Mouse (Mus musculus): ENCODE measurements at regions not wholly inside any gene's neighbourhood (a gene's known extent, or its start where the extent isn't known, plus 50 kb on each side); places are given as distances from the start of the nearest gene placed in this dataset.

- TF ChIP-seq POLR2A (IDR thresholded peaks at IDR 0.05; ENCODE audit: borderline replicate concordance, extremely low read depth, insufficient read depth, insufficient read length): no peak
These were observed 149.9 kb upstream of the Sox11 start for GRCm38 (mm10) chr12:27492270-27492669.

GRCm38 (mm10) chr12:27481230-27481629 is 138.9 kb upstream of the Sox11 start:
- H3K9me3 ChIP-seq (ENCODE audit: control insufficient read depth, low read length): no peaks in the 10 kb centered on the region
- H3K4me2 ChIP-seq (replicated peaks; ENCODE audit: low read depth, low read length, severe bottlenecking): no peak overlapping the region
- TF ChIP-seq POLR2A (IDR thresholded peaks at IDR 0.05; ENCODE audit: borderline replicate concordance, extremely low read depth, insufficient read depth, insufficient read length): no peak
- no peak for ATAC-seq (ENCODE audit: low FRiP score, low read depth)
- no peaks in the 10 kb centered on the region for H3K36me3 ChIP-seq (ENCODE audit: control insufficient read depth, insufficient read depth, low read length)
- DNase-seq (ENCODE audit: low spot score): no peak
- H3K27ac ChIP-seq (replicated peaks; ENCODE audit: low read depth, low read length): no peak overlapping the region
- H3K4me1 ChIP-seq (ENCODE audit: control insufficient read depth, insufficient read depth, low read length): peaks cover 5% of the 10 kb centered on the region; the same call in 1 of the 2 replicates
- H3K27me3 ChIP-seq (ENCODE audit: control insufficient read depth, insufficient read depth, low read length): no peaks in the 10 kb centered on the region
- H3K4me3 ChIP-seq (replicated peaks; ENCODE audit: low read length): no peak overlapping the region
- H3K9ac ChIP-seq (ENCODE audit: low read depth, low read length, severe bottlenecking): no peak overlapping the region

More at GRCm38 (mm10) chr12:27492270-27492669, 149.9 kb upstream of the Sox11 start:
- Histone ChIP-seq H3K9me3 (ENCODE audit: control insufficient read depth, low read length) (no peaks in the 10 kb centered on the region), H3K4me2 (replicated peaks; ENCODE audit: low read depth, low read length, severe bottlenecking) (no peak overlapping the region), H3K4me1 (ENCODE audit: control insufficient read depth, insufficient read depth, low read length) (peaks cover 5% of the 10 kb centered on the region; the same call in 1 of the 2 replicates), H3K27ac (replicated peaks; ENCODE audit: low read depth, low read length) (no peak overlapping the region), H3K9ac (ENCODE audit: low read depth, low read length, severe bottlenecking) (no peak overlapping the region), H3K4me3 (replicated peaks; ENCODE audit: low read length) (no peak overlapping the region), H3K36me3 (ENCODE audit: control insufficient read depth, insufficient read depth, low read length) (no peaks in the 10 kb centered on the region), H3K27me3 (ENCODE audit: control insufficient read depth, insufficient read depth, low read length) (no peaks in the 10 kb centered on the region)
- ATAC-seq (ENCODE audit: low FRiP score, low read depth) (no peak), DNase-seq (ENCODE audit: low spot score) (no peak)
- WGBS: 12% methylated on average over 2 of the region's 2 CpGs

- H3K9me3 ChIP-seq (ENCODE audit: control insufficient read depth, low read length): no peaks in the 10 kb centered on the region
- 86% methylated on average over 7 of the region's 7 CpGs for WGBS
- ATAC-seq (ENCODE audit: low FRiP score, low read depth) (no peak), DNase-seq (ENCODE audit: low spot score) (no peak)
- no peak overlapping the region for H3K4me2 ChIP-seq (replicated peaks; ENCODE audit: low read depth, low read length, severe bottlenecking)
- TF ChIP-seq POLR2A (IDR thresholded peaks at IDR 0.05; ENCODE audit: borderline replicate concordance, extremely low read depth, insufficient read depth, insufficient read length): no peak
- H3K4me1 ChIP-seq (ENCODE audit: control insufficient read depth, insufficient read depth, low read length): peaks cover 5% of the 10 kb centered on the region; the same call in 1 of the 2 replicates
- no peaks in the 10 kb centered on the region for H3K27me3 ChIP-seq (ENCODE audit: control insufficient read depth, insufficient read depth, low read length)
- H3K36me3 ChIP-seq (ENCODE audit: control insufficient read depth, insufficient read depth, low read length): no peaks in the 10 kb centered on the region
- H3K4me3 ChIP-seq (replicated peaks; ENCODE audit: low read length): no peak overlapping the region
- no peak overlapping the region for H3K27ac ChIP-seq (replicated peaks; ENCODE audit: low read depth, low read length)
- H3K9ac ChIP-seq (ENCODE audit: low read depth, low read length, severe bottlenecking): no peak overlapping the region
These were observed 137.2 kb upstream of the Sox11 start for GRCm38 (mm10) chr12:27479601-27480001.

GRCm38 (mm10) chr12:27474631-27475030 is 132.3 kb upstream of the Sox11 start:
- Histone ChIP-seq H3K36me3 (ENCODE audit: control insufficient read depth, insufficient read depth, low read length) (no peaks in the 10 kb centered on the region), H3K27me3 (ENCODE audit: control insufficient read depth, insufficient read depth, low read length) (no peaks in the 10 kb centered on the region), H3K4me1 (ENCODE audit: control insufficient read depth, insufficient read depth, low read length) (peaks cover 24% of the 10 kb centered on the region), H3K9ac (ENCODE audit: low read depth, low read length, severe bottlenecking) (no peak overlapping the region), H3K27ac (replicated peaks; ENCODE audit: low read depth, low read length) (no peak overlapping the region), H3K4me3 (replicated peaks; ENCODE audit: low read length) (no peak overlapping the region), H3K4me2 (replicated peaks; ENCODE audit: low read depth, low read length, severe bottlenecking) (no peak overlapping the region), H3K9me3 (ENCODE audit: control insufficient read depth, low read length) (no peaks in the 10 kb centered on the region)
- DNase-seq (ENCODE audit: low spot score) (peak; percentile 54), ATAC-seq (ENCODE audit: low FRiP score, low read depth) (no peak)
- WGBS: 12% methylated on average over 4 of the region's 4 CpGs
- TF ChIP-seq POLR2A (IDR thresholded peaks at IDR 0.05; ENCODE audit: borderline replicate concordance, extremely low read depth, insufficient read depth, insufficient read length): no peak

GRCm38 (mm10) chr12:27471557-27471956 is 129.2 kb upstream of the Sox11 start:
- no peaks in the 10 kb centered on the region for H3K9me3 ChIP-seq (ENCODE audit: control insufficient read depth, low read length)
- H3K4me2 ChIP-seq (replicated peaks; ENCODE audit: low read depth, low read length, severe bottlenecking): no peak overlapping the region
- H3K27me3 ChIP-seq (ENCODE audit: control insufficient read depth, insufficient read depth, low read length): no peaks in the 10 kb centered on the region
- no peak for TF ChIP-seq POLR2A (IDR thresholded peaks at IDR 0.05; ENCODE audit: borderline replicate concordance, extremely low read depth, insufficient read depth, insufficient read length)
- H3K9ac ChIP-seq (ENCODE audit: low read depth, low read length, severe bottlenecking): no peak overlapping the region
- ATAC-seq (ENCODE audit: low FRiP score, low read depth) (no peak), DNase-seq (ENCODE audit: low spot score) (no peak)
- H3K4me3 ChIP-seq (replicated peaks; ENCODE audit: low read length): no peak overlapping the region
- H3K36me3 ChIP-seq (ENCODE audit: control insufficient read depth, insufficient read depth, low read length): no peaks in the 10 kb centered on the region
- 32% methylated on average over 5 of the region's 5 CpGs for WGBS
- no peak overlapping the region for H3K27ac ChIP-seq (replicated peaks; ENCODE audit: low read depth, low read length)
- H3K4me1 ChIP-seq (ENCODE audit: control insufficient read depth, insufficient read depth, low read length): peaks cover 29% of the 10 kb centered on the region

GRCm38 (mm10) chr12:27470346-27470745 is 128.0 kb upstream of the Sox11 start:
- Histone ChIP-seq H3K36me3 (ENCODE audit: control insufficient read depth, insufficient read depth, low read length) (no peaks in the 10 kb centered on the region), H3K9me3 (ENCODE audit: control insufficient read depth, low read length) (no peaks in the 10 kb centered on the region), H3K4me3 (replicated peaks; ENCODE audit: low read length) (no peak overlapping the region), H3K4me1 (ENCODE audit: control insufficient read depth, insufficient read depth, low read length) (peaks cover 41% of the 10 kb centered on the region), H3K4me2 (replicated peaks; ENCODE audit: low read depth, low read length, severe bottlenecking) (no peak overlapping the region), H3K27me3 (ENCODE audit: control insufficient read depth, insufficient read depth, low read length) (no peaks in the 10 kb centered on the region), H3K9ac (ENCODE audit: low read depth, low read length, severe bottlenecking) (no peak overlapping the region), H3K27ac (replicated peaks; ENCODE audit: low read depth, low read length) (no peak overlapping the region)
- ATAC-seq (ENCODE audit: low FRiP score, low read depth): 0 out of 2 replicates have a peak, but pooled peaks have one; percentile 49
- peak; percentile 43 for DNase-seq (ENCODE audit: low spot score)
- no peak for TF ChIP-seq POLR2A (IDR thresholded peaks at IDR 0.05; ENCODE audit: borderline replicate concordance, extremely low read depth, insufficient read depth, insufficient read length)

All from limb, embryonic 14.5 days (tissue).